Mouse (Mus musculus) erythroid progenitor cell, adult 5-6 weeks (primary cell): ENCODE data around the gene Hfe. TPM values are rescaled to one million over a fixed set of nuclear protein-coding genes. Genes with fewer than 3 reads are reported as not detected.
"Not testable (repeated sequence)": the region's sequence is repeated elsewhere in the genome, so short reads cannot be mapped to it uniquely, and the experiment has no call there.

Source experiments
- ATAC-seq: replicated peaks from 2 replicates; pipeline ENCODE4 v1.8.0; 2016; ENCODE audit warnings: moderate number of reproducible peaks, mild to moderate bottlenecking, moderate TSS enrichment, inconsistent platforms; ENCODE audit not compliant: poor library complexity, low FRiP score, severe bottlenecking
- total RNA-seq, 2 experiments: library from RNA; stranded (forward) in 1 of 2; stranded (reverse) in 1 of 2; fragments of 150-400 nt in 1 of 2; fragments of 186-747, 209-891 nt in 1 of 2; gene quantifications; 2 replicates each; pipeline versions ENCODE4 v1.2.3 to v1.2.4; 2015 to 2017; ENCODE audit warnings: low replicate concordance in 2 of 2

The Hfe gene
- total RNA-seq, 2 experiments from 2014 or later, result 2.2 to 7.5 TPM

DNA sequence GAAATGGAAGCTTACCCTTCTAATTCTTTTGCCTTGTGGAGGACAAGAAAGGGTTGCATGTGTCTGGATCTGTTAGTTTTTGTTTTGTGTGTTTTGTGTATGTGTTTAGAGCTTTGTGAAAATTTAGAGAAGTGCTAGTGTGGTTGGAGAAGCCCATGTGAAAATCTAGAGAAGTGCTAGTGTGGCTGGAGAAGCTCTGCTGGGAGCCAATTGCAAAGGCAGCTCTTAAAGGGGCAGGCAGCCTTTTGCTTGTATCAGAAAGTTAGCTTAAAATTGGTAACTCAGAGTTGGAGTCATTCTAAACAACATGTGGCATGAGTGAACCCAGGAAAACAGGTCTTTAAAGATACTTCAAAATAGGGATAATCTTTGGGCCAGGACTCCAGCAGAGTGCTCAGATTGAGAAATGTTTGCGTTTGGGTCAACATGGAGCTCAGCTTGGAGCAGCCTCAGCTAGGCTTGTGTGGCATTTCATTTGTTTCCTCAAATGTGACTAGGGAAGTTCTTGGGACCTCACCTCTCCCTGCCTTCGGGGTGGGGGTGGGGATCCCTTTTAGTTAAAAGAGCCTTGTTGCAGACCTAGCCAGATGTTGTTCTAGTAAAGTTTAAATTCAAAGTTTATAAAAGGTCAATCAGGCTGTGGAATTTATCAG, 7.1 kb upstream of the Hfe start:
- ATAC-seq, result not testable (repeated sequence)

DNA sequence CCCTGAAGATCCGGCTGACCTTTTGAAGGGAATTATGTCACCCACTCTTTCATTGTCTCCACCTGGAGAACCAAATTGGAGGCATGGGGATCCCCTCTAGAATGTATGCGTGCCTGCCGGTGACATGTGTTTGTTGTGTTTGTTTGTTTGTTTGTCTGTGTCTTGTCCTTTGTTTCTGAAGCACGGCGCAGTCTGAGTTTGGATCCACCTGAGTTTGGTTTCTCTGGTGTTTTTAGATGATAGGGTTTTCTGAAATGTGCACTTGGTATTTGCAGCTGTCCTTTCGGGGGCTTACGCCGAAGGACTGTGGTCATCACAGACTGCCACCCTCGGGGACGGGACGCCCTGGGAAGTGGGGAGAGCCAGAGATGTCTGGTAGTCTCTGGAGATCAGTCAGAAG, 6.5 kb upstream of the Hfe start:
- no peak for ATAC-seq

DNA sequence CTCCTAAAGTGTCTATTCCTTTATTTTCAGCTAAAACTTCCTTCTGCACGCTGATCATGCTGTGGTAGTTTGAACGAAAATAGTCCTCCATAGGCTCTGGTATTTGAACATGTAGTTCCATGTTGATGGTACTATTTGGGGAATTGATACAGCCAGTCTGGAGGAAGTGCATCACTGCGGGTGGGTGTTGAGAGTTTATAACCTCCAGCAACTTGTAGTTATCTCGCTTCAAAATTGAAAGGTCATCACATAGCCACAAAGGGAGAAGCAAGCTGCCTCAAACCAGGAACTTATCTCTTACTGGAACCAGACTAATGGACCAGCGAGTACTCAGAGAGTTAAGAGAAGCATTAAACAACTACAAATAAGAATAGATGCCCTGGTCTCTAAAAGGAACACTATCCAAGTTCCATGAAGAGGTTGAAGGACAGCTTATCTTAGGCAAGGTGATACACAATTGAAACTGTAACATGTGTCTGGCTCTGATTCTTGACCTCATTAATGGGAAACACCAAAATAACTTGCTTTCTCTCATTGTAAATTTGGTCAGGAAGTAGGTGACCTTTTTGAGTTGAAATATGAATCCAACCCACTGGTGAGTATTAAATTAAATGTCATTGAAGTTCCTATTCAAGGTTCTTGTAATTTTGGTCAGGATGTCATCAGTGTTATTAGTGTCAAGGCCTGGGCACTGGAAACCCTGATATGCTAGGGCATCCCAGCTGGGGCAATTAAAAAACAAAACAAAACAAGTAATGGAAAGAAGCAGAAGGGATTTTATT, 5.8 kb upstream of the Hfe start:
- ATAC-seq, result no peak

DNA sequence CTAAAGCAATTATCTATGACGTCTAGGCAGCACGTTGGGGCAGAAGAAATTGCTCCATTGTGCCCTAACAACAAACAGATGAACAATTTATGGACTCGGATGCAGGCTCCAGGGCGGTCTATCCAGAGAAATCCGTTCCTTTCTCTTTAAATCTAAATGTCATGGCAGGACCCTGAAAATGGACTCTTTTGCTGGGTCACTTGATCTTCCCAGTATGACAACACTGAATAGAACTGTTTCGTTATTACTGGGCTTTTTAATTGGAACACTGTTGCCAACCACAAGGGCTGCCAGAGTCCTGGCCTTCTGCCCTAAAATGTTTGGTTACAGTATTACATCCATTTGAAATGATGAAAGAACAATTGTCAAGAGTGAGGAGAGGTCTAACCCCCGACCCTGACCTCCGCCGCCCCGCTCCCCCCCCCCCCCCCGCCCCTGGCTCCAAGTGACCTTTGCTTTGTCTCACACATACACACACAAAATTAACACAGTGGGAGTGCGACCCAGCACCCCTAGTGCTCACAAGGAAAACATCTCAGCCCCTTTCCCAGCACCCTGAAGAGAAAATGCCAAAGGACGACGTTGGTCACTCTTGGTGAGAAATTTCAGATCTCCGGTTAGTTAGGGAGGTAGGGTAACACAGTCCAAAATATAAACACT, 810 bp downstream of the Hfe start:
- no peak for ATAC-seq

DNA sequence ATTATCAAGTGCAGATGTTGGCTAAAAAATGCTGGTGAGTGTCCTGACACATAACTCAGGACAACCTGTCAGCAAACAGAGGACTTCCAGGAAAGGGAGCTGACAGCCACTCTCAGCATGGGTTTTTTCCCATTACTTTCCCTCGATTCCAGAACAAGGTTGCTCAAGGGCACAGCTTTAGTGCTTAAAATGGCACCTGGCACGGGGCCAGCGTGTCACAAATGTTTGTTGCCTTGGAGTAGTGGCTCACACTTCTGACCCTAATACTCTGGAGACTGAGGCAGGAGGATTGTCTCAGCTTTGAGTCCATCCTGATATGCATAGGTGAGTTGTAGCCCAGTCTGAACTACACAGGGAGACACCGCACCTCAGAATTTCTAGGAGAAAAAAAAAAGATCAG, 2.0 kb downstream of the Hfe start:
- ATAC-seq, result no peak

DNA sequence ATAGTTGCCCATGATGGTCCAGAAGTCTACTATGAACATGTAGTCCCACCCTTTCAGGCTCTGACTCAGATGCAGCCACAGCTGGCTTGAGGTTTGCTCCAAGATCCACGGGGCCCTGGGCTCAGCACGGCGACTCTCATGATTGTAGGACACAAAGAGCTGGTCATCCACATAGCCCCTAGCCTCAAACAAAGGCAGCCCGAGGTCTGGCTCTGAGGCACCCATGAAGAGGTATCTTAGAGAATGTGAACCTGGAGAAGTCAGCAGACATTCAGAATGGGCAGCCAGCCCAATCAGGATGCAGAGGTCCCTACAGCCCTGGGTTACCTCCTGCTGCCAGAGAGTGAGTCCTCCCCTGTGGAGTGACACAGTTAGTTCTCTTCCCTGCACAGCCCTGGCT, 2.6 kb downstream of the Hfe start:
- no peak for ATAC-seq

DNA sequence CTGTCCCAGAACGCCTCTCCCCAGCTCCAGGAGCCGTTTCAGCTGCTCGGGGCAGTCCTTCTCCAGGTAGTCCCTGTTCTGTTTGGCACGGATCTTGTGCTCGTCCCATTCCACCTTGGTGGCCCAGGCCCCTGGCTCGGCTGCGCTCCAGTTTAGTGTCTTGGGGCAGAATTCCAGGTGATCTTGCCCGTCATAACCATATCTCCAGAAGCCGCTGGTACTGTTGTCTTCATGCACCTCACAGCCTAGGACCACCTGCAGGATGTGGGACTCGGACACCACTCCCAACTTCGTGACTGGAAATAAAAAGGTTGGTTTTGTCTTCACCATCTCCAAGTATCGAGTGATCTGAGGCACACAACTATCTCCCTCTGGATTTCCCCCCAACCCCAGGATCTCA, 3.9 kb downstream of the Hfe start:
- ATAC-seq, result no peak

DNA sequence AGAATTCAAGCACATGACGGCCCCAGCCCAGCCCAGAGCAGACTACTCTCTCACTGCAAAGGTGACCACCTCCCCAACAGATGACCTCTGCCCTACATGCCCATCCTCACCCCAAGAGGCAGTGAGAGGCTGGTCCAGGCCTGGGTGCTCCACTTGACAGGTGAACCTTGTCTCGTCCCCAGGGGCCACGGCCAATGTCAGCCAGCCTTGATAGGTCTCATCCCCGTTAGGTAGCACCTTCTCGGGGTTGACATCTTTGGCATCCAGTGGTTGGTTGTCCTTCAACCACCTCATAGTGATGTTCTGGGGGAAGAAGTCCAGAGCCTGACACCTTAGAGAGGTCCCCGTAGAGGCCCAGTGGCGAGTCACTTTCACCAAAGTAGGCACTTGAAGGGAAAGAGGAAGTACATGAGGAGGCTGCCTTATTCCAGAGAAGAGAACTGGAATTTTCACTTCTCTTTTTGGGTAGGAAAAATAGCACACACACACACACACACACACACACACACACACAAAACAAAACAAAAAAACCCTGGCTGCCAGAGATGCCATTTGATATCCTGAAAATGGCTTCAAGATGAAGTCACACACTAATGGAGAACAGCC, 4.8 kb downstream of the Hfe start:
- no peak for ATAC-seq

DNA sequence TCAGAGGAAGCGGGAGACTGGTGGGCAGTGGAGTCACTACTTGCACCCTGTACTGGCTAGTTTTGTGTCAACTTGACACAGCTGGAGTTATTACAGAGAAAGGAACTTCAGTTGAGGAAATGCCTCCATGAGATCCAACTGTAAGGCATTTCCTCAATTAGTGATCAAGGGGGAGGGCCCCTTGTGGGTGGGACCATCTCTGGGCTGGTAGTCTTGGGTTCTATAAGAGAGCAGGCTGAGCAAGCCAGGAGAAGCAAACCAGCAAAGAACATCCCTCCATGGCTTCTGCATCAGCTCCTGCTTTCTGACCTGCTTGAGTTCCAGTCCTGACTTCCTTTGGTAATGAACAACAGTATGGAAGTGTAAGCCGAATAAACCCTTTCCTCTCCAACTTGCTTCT, 7.9 kb downstream of the Hfe start:
- ATAC-seq, result not testable (repeated sequence)

DNA sequence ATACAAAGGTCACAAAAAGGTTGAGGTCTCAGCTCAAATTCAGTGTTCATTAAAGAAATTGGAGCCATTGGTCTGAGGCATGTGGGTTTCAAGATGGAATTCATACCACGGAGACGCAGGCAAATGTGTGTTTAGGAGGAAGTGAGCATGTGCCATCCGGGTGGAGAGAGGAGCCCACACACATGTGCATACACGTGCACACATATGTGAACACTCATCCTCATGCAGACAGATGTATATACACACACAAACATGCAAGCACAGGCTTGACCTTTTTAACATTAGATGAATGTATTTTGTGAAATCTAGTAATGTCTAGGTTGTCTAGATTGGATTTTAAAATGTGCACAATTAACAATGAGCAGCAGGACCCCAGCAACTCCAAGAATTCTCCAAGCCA, 8.4 kb downstream of the Hfe start:
- no peak for ATAC-seq

DNA sequence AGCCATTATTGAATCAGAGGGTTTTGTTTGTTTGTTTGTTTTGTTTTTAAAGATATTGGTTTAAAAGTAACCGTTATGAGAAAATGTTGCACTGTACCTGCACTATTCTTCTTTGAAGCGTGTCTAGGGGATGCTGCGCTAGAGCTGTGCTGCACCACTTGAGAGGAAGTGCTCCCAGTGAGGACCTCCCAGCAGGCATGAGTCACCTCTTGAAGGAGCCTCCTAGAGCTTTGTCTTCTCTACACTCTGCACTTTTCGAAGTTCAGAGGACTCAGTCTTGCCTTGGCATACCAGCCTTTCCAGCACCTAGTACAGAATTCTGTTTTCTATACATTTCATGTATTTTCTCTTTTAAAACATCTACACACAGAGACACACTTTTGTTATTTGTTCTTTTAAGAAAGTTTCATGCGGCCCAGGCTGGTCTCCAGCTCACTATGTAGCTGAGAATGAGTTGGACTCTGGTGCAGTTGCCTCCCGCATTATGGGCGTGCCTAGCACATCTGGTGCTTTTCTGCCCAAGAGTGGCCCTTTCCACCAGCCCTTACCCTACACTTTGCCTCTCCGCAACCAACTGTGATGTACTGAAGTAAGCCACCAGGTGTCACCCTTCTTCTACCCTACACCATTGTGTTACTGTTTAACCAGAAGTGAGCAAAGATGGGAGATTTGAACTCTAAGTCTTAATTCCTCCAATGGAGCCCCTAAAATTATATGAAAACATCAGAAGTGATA, 9.7 kb downstream of the Hfe start:
- ATAC-seq, result peak; percentile 56

DNA sequence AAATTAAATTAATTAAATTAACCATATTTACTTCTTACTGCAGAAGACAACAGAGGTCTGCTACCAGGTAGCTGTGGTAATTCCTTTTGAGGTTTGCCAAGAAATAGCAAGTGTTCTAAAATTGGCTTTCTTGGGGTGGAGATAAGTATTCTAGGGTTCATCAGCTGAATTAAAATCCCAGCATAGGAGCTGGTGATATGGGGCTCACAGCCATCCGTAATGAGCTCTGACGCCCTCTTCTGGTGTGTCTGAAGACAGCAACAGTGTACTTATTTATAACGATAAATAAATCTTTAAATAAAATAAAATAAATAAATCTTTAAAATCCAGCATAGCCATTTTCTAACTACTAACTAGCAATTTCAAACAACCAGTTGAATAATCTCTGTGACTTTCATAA, 10.9 kb downstream of the Hfe start:
- ATAC-seq, result no peak

DNA sequence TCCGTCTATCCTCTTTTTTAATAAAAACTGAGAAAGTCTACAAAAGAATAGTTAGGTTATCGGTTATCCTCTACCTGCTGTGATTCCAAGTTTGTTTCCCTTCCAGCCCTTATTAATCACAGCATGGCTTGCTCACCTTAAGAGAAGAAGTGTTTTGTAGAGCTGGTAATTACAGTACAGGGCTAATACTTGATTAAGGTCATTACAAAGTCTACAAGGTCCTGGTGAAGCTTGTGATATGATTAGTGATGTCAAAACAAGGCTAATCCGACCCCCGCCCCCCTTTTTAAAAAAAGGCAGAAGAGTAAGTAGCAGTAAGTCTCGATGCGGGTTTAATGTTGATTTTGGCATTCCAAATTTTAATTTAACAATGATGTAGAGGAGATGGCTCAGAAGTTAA, 11.7 kb downstream of the Hfe start:
- ATAC-seq, result no peak

DNA sequence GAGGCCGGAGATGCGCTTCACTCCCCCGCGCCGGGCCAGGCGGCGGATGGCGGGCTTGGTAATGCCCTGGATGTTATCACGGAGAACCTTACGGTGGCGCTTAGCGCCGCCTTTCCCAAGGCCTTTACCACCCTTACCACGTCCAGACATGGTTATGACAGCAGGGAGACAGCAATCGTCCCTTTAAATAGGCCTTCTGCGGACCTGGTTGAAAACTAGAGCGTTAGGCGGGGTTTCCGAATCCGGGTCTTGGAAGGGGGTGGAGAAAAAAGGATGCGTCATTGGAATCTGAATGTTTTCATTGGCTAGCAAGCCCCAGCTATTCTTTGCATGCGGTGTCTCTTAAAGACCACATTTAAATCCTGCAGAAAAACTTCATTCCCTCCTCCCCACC, 12.4 kb downstream of the Hfe start, which contains the start of gene Hist1h4c:
Hist1h4c (minus strand) TSS at position 155 of the 394 bp plus-strand sequence.
- peak; percentile 80 for ATAC-seq

DNA sequence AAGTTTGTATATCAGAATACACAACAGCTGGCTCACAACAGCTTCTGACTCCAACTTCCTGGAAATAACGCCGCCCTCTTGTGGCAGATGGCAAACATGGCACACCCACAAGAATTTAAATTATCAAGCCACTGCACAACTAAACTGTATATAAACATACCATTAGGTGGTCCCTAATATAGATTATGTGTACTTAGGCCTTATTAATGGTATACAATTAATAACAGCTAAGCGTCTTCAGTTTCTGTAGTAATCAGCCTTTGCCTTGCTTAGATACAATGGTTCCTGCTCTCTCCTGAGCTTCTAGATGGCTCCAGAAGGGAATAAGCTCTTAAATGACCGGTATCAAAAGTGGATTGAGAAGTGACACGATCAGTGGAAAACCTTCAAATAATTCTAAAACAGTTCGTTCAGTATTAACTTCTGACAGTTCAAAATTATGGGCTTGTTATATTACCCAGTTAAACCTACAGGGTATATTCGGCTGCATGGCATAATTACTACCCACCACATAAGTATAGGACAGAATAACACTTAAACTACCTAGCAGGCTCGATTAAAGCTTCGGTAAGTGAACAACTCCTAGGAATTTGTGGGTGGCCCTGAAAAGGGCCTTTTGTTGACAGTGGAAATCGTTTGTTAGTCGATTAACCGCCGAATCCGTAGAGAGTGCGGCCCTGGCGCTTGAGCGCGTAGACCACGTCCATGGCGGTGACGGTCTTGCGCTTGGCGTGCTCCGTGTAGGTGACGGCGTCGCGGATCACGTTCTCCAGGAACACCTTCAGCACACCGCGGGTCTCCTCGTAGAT, 13.0 kb downstream of the Hfe start:
- peak; percentile 67 for ATAC-seq

DNA sequence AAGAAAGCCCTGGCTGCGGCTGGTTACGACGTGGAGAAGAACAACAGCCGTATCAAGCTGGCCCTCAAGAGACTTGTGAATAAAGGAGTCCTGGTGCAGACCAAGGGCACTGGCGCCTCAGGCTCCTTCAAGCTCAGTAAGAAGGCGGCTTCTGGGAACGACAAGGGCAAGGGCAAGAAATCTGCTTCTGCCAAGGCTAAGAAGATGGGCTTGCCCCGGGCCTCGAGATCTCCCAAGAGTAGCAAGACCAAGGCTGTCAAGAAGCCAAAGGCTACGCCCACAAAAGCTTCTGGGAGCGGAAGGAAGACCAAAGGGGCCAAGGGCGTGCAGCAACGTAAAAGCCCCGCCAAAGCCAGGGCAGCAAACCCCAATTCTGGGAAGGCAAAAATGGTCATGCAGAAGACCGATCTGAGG, 14.6 kb downstream of the Hfe start:
- no peak for ATAC-seq

DNA sequence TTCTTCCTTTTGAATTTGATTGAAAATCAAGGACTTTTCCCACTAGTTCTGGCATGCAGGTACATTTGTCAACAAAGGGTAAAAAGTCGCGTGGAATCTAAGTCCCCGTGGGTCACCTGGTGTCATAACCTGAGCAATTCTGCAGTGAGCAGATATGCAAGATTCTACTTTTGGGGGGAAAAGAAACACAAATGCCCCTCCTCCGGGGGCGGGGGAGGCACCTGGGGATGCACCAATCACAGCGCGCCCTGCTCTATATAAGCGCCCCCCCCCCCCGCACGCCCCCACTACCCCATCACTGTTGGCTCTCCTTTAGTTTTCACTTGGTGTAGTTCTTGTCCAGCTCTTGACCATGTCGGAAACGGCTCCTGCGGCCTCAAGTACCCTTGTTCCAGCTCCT, 15.1 kb downstream of the Hfe start, which contains the start of gene Hist1h1t:
Hist1h1t (plus strand) TSS at position 301 of the 400 bp plus-strand sequence.
- no peak for ATAC-seq

DNA sequence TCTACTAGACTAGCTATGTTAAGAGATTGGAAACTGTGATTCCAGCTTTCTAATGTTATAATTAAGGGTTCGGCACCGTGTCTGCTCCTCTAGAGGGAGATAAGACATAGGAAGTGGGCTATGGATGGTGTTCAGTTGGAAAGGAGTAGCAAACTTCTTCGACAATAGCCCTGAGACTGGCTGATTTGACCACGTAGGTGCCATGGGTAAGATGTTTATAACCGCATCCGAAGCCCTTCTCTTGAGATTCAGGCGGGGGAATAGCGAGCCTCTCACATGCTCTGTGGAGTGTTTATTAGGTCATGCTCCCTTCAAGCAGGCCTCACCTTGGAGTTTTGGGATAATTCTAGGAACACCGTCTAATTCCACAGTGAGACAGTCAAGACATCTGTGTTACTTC, 15.7 kb downstream of the Hfe start:
- no peak for ATAC-seq

DNA sequence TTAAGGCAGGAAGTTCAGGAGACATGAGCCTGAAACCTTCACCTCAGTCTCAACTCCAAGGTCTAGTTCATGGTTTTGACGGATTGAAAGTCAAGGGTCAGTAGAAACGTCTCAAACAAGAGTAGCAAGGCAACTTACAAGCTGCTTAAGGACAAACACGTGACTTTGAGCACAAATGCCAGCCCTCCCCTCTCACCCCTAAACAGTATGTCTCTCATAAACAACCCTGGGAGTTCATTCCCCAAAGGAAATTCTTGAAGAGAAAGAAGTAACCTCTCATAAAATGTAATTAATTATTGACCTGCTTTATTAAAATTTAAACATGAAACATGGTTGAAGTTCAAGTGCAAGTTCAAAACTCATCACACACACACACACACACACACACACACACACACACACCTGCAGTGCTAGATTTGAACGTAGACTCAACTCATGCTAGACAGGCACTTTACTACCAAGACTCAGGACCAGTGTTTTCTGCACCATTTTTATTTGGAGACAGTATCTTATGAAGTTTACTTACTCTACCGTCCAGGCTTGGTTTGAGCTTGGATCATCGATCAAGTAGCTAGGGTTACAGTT, 16.7 kb downstream of the Hfe start:
- no peak for ATAC-seq
